Mouse (Mus musculus): ENCODE results near the gene Ebpl. TPM values are rescaled to one million over a fixed set of nuclear protein-coding genes. Genes with fewer than 3 reads are reported as not detected.

Gene Ebpl
- 10.2 and 10.8 TPM in 2 replicates for polyA plus RNA-seq (2011; ENCODE audit: insufficient read depth, insufficient read length, low read depth, missing spikeins)

- Histone ChIP-seq H3K9me3 (replicated peaks; ENCODE audit: control insufficient read depth, insufficient read depth, low read length, poor library complexity, severe bottlenecking) (no peaks in the 10 kb centered on the region), H3K4me1 (ENCODE audit: control insufficient read depth, insufficient read depth, low read length) (no peaks in the 10 kb centered on the region), H3K4me3 (ENCODE audit: low read depth, low read length) (peak within 1 kb of the TSS; percentile 78), H3K9ac (ENCODE audit: low read depth, poor library complexity, severe bottlenecking) (peak within 1 kb of the TSS; percentile 46), H3K27me3 (ENCODE audit: control insufficient read depth, insufficient read depth, low read length, poor library complexity, severe bottlenecking) (no peaks in the 10 kb centered on the region), H3K36me3 (ENCODE audit: control insufficient read depth, insufficient read depth, low read length, poor library complexity, severe bottlenecking) (no peaks in the 10 kb centered on the region), H3K27ac (ENCODE audit: insufficient read depth, low read length) (peak within 1 kb of the TSS; percentile 0; the same call in 1 of the 2 replicates)
- TF ChIP-seq POLR2A (IDR thresholded peaks at IDR 0.05; ENCODE audit: insufficient read depth, low read length) (peak; percentile 87), CTCF (IDR thresholded peaks at IDR 0.05; ENCODE audit: low read depth, low read length) (no peak)
These were observed at the start of gene Ebpl for GRCm38 (mm10) chr14:61360131-61360980. Gene Ebpl (minus strand): TSS chr14:61360439.

- Histone ChIP-seq H3K27me3 (ENCODE audit: control insufficient read depth, insufficient read depth, low read length, poor library complexity, severe bottlenecking) (no peaks in the 10 kb centered on the region), H3K9me3 (replicated peaks; ENCODE audit: control insufficient read depth, insufficient read depth, low read length, poor library complexity, severe bottlenecking) (no peaks in the 10 kb centered on the region), H3K4me1 (ENCODE audit: control insufficient read depth, insufficient read depth, low read length) (no peaks in the 10 kb centered on the region), H3K4me3 (ENCODE audit: low read depth, low read length) (no peak overlapping the region), H3K27ac (ENCODE audit: insufficient read depth, low read length) (no peak overlapping the region), H3K9ac (ENCODE audit: low read depth, poor library complexity, severe bottlenecking) (no peak overlapping the region), H3K36me3 (ENCODE audit: control insufficient read depth, insufficient read depth, low read length, poor library complexity, severe bottlenecking) (no peaks in the 10 kb centered on the region)
- TF ChIP-seq POLR2A (IDR thresholded peaks at IDR 0.05; ENCODE audit: insufficient read depth, low read length), result no peak
- TF ChIP-seq CTCF (IDR thresholded peaks at IDR 0.05; ENCODE audit: low read depth, low read length), result no peak
- TF ChIP-seq EP300 (IDR thresholded peaks at IDR 0.05; ENCODE audit: insufficient read depth, low read depth, low read length), result no peak
These were observed 49.8 kb upstream of the Ebpl start for GRCm38 (mm10) chr14:61410020-61410419.

GRCm38 (mm10) chr14:61407055-61407454, 46.8 kb upstream of the Ebpl start:
- peaks cover 3% of the 10 kb centered on the region for H3K36me3 ChIP-seq (ENCODE audit: control insufficient read depth, insufficient read depth, low read length, poor library complexity, severe bottlenecking)
- no peaks in the 10 kb centered on the region for H3K4me1 ChIP-seq (ENCODE audit: control insufficient read depth, insufficient read depth, low read length)
- no peak for TF ChIP-seq POLR2A (IDR thresholded peaks at IDR 0.05; ENCODE audit: insufficient read depth, low read length)
- TF ChIP-seq CTCF (IDR thresholded peaks at IDR 0.05; ENCODE audit: low read depth, low read length), result no peak
- no peak for TF ChIP-seq EP300 (IDR thresholded peaks at IDR 0.05; ENCODE audit: insufficient read depth, low read depth, low read length)
- no peak overlapping the region for H3K27ac ChIP-seq (ENCODE audit: insufficient read depth, low read length)
- no peaks in the 10 kb centered on the region for H3K9me3 ChIP-seq (replicated peaks; ENCODE audit: control insufficient read depth, insufficient read depth, low read length, poor library complexity, severe bottlenecking)
- H3K4me3 ChIP-seq (ENCODE audit: low read depth, low read length), result no peak overlapping the region
- no peak overlapping the region for H3K9ac ChIP-seq (ENCODE audit: low read depth, poor library complexity, severe bottlenecking)
- no peaks in the 10 kb centered on the region for H3K27me3 ChIP-seq (ENCODE audit: control insufficient read depth, insufficient read depth, low read length, poor library complexity, severe bottlenecking)

DNA sequence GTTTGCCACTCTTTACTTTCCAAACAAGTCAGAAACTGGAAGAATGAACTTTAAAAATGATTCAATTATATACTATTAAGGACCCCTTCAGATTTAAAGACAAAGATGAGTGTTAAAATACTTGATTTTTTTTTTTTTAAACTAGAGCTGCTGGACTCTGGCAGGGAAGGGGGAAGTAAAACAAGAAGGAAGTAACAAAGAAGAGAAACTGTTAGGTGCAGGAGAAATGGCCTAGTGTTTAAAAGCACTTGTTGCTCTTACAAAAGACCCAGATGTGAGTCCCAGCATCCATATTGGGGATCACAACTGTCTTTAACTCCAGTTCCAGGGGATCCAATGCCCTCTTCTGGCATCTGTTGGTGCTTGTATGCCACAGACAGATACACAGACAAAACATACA, 45.5 kb upstream of the Ebpl start:
- H3K4me3 ChIP-seq (ENCODE audit: low read depth, low read length), result no peak overlapping the region
- no peak overlapping the region for H3K27ac ChIP-seq (ENCODE audit: insufficient read depth, low read length)
- no peaks in the 10 kb centered on the region for H3K9me3 ChIP-seq (replicated peaks; ENCODE audit: control insufficient read depth, insufficient read depth, low read length, poor library complexity, severe bottlenecking)
- H3K36me3 ChIP-seq (ENCODE audit: control insufficient read depth, insufficient read depth, low read length, poor library complexity, severe bottlenecking), result peaks cover 3% of the 10 kb centered on the region
- TF ChIP-seq POLR2A (IDR thresholded peaks at IDR 0.05; ENCODE audit: insufficient read depth, low read length) (no peak), EP300 (IDR thresholded peaks at IDR 0.05; ENCODE audit: insufficient read depth, low read depth, low read length) (no peak), CTCF (IDR thresholded peaks at IDR 0.05; ENCODE audit: low read depth, low read length) (no peak)
- H3K9ac ChIP-seq (ENCODE audit: low read depth, poor library complexity, severe bottlenecking), result no peak overlapping the region
- no peaks in the 10 kb centered on the region for H3K27me3 ChIP-seq (ENCODE audit: control insufficient read depth, insufficient read depth, low read length, poor library complexity, severe bottlenecking)
- no peaks in the 10 kb centered on the region for H3K4me1 ChIP-seq (ENCODE audit: control insufficient read depth, insufficient read depth, low read length)

GRCm38 (mm10) chr14:61404941-61405340, 44.7 kb upstream of the Ebpl start:
- Histone ChIP-seq H3K4me3 (ENCODE audit: low read depth, low read length) (no peak overlapping the region), H3K9ac (ENCODE audit: low read depth, poor library complexity, severe bottlenecking) (no peak overlapping the region), H3K36me3 (ENCODE audit: control insufficient read depth, insufficient read depth, low read length, poor library complexity, severe bottlenecking) (peaks cover 7% of the 10 kb centered on the region), H3K27ac (ENCODE audit: insufficient read depth, low read length) (no peak overlapping the region), H3K9me3 (replicated peaks; ENCODE audit: control insufficient read depth, insufficient read depth, low read length, poor library complexity, severe bottlenecking) (no peaks in the 10 kb centered on the region), H3K27me3 (ENCODE audit: control insufficient read depth, insufficient read depth, low read length, poor library complexity, severe bottlenecking) (no peaks in the 10 kb centered on the region), H3K4me1 (ENCODE audit: control insufficient read depth, insufficient read depth, low read length) (no peaks in the 10 kb centered on the region)
- TF ChIP-seq EP300 (IDR thresholded peaks at IDR 0.05; ENCODE audit: insufficient read depth, low read depth, low read length) (no peak), POLR2A (IDR thresholded peaks at IDR 0.05; ENCODE audit: insufficient read depth, low read length) (no peak), CTCF (IDR thresholded peaks at IDR 0.05; ENCODE audit: low read depth, low read length) (no peak)

GRCm38 (mm10) chr14:61394745-61395144, 34.5 kb upstream of the Ebpl start:
- Histone ChIP-seq H3K36me3 (ENCODE audit: control insufficient read depth, insufficient read depth, low read length, poor library complexity, severe bottlenecking) (peaks cover 22% of the 10 kb centered on the region), H3K9ac (ENCODE audit: low read depth, poor library complexity, severe bottlenecking) (no peak overlapping the region), H3K27ac (ENCODE audit: insufficient read depth, low read length) (no peak overlapping the region), H3K4me1 (ENCODE audit: control insufficient read depth, insufficient read depth, low read length) (no peaks in the 10 kb centered on the region), H3K27me3 (ENCODE audit: control insufficient read depth, insufficient read depth, low read length, poor library complexity, severe bottlenecking) (no peaks in the 10 kb centered on the region), H3K9me3 (replicated peaks; ENCODE audit: control insufficient read depth, insufficient read depth, low read length, poor library complexity, severe bottlenecking) (no peaks in the 10 kb centered on the region), H3K4me3 (ENCODE audit: low read depth, low read length) (no peak overlapping the region)
- no peak for TF ChIP-seq EP300 (IDR thresholded peaks at IDR 0.05; ENCODE audit: insufficient read depth, low read depth, low read length)
- no peak for TF ChIP-seq POLR2A (IDR thresholded peaks at IDR 0.05; ENCODE audit: insufficient read depth, low read length)
- no peak for TF ChIP-seq CTCF (IDR thresholded peaks at IDR 0.05; ENCODE audit: low read depth, low read length)

Measured in ES-Bruce4 (cell line).